Comparison of ENCODE assay signal across 9 mouse cellular contexts in genomic region chr5:3491084-3491483, GRCm38 (mm10). TPM values are rescaled to one million over a fixed set of nuclear protein-coding genes. Genes with fewer than 3 reads are reported as not detected.
DNase-seq lines count a peak whose midpoint lies in the region; ATAC-seq and TF ChIP-seq lines count a peak whose summit lies in the region.
"Had no signal": no experiment of that assay in that cellular context is flagged by ENCODE, and none has a peak within 500 bp of the region (broad histone marks: within the 10 kb centered on the region; RNA-seq: fewer than 3 reads in every experiment).

No protein-coding gene starts in this region.

- no peaks in the 10 kb centered on the region for H3K36me3 ChIP-seq in heart, adult 2 months (ENCODE audit: control insufficient read depth, insufficient read depth, low read length)
- H3K36me3 ChIP-seq in megakaryocyte, embryonic 14.5 days (replicated peaks; ENCODE audit: low read length): peaks cover 52% of the 10 kb centered on the region
- H3K36me3 ChIP-seq: heart, embryonic 15.5 days had no signal

- H3K9ac ChIP-seq in heart, adult 2 months (ENCODE audit: low read depth, low read length): no peak overlapping the region
- H3K9ac ChIP-seq: heart, embryonic 15.5 days had no signal

- H3K79me2 ChIP-seq in heart, adult 2 months (replicated peaks; ENCODE audit: control insufficient read depth, insufficient read depth, low read length): no peaks in the 10 kb centered on the region

- H3K27ac ChIP-seq in bone marrow macrophage, adult 2 months (ENCODE audit: insufficient read depth, low read depth, low read length): peak overlapping the region; percentile 93
- peak overlapping the region; percentile 24 for H3K27ac ChIP-seq in heart, adult 2 months
- H3K27ac ChIP-seq: heart, embryonic 15.5 days had no signal

- no peak for ATAC-seq in cerebellum, adult (ENCODE audit: insufficient number of reproducible peaks, low FRiP score, low TSS enrichment)

- H3K27me3 ChIP-seq in heart, adult 2 months (ENCODE audit: control insufficient read depth, insufficient read depth, low read length): no peaks in the 10 kb centered on the region
- H3K27me3 ChIP-seq in megakaryocyte, embryonic 14.5 days (replicated peaks): no peaks in the 10 kb centered on the region
- H3K27me3 ChIP-seq: heart, embryonic 15.5 days had no signal

- TF ChIP-seq EP300 in heart, adult 2 months (IDR thresholded peaks at IDR 0.05; ENCODE audit: insufficient read depth, low read depth, low read length): peak; percentile 31; the same call in 1 of the 2 replicates

- no peak for TF ChIP-seq POLR2A in bone marrow macrophage, adult 2 months (IDR thresholded peaks at IDR 0.05; ENCODE audit: borderline replicate concordance, low read depth, low read length)
- TF ChIP-seq POLR2A in heart, adult 2 months (IDR thresholded peaks at IDR 0.05; ENCODE audit: insufficient read depth, low read depth, low read length): no peak

- WGBS in heart, adult 2 months: 28% methylated on average over 9 of the region's 9 CpGs

- peak; percentile 21; the same call in 1 of the 2 replicates for TF ChIP-seq CTCF in bone marrow macrophage, adult 2 months (IDR thresholded peaks at IDR 0.05; ENCODE audit: low read depth, low read length)
- TF ChIP-seq CTCF in heart, adult 2 months (IDR thresholded peaks at IDR 0.05): no peak

- H3K4me1 ChIP-seq in bone marrow macrophage, adult 2 months (ENCODE audit: control insufficient read depth, insufficient read depth, low read length): peaks cover 75% of the 10 kb centered on the region
- peaks cover 2% of the 10 kb centered on the region for H3K4me1 ChIP-seq in heart, adult 2 months (ENCODE audit: control insufficient read depth, insufficient read depth, low read length)
- H3K4me1 ChIP-seq in megakaryocyte, embryonic 14.5 days: peaks cover 96% of the 10 kb centered on the region

- H3K9me3 ChIP-seq in megakaryocyte, embryonic 14.5 days: no peaks in the 10 kb centered on the region
- H3K9me3 ChIP-seq: heart, embryonic 15.5 days had no signal

- intact Hi-C loops in heart, adult 2 months (cut with DNase I): no loop called here

- DNase-seq in heart, adult 2 months: peak; percentile 70 to 77
- peak; percentile 80 for DNase-seq in kidney, postnatal 14 days
- no peak for DNase-seq in right cerebral cortex, postnatal 36 days (ENCODE audit: low spot score in 2 of 2)
- DNase-seq in neural tube, embryonic 10.5 days (ENCODE audit: extremely low spot score, low spot score): no peak
- no peak for DNase-seq in thymus, postnatal 4 days

- H3K4me3 ChIP-seq in bone marrow macrophage, adult 2 months (ENCODE audit: insufficient read depth, low read length): peak overlapping the region; percentile 47
- no peak overlapping the region for H3K4me3 ChIP-seq in heart, adult 2 months
- peak overlapping the region; percentile 82 for H3K4me3 ChIP-seq in megakaryocyte, embryonic 14.5 days (replicated peaks)
- H3K4me3 ChIP-seq: heart, embryonic 15.5 days had no signal

RNA-seq across cellular contexts. Expression of gene Fam133b, which starts 52.5 kb away (rescaled TPM):
- 24.3 and 26.0 TPM in 2 replicates for polyA plus RNA-seq in bone marrow macrophage, adult 2 months (2012; ENCODE audit: insufficient read depth, insufficient read length, missing spikeins)
- 10 to 100 TPM; 11.3 to 12.1 TPM for total RNA-seq in heart, adult 2 months (2021)
- 4.1 and 7.2 TPM in 2 replicates for polyA plus RNA-seq in heart, adult 2 months (2012; rRNA removed)
- 3.6 and 13.4 TPM in 2 replicates for polyA plus RNA-seq in megakaryocyte, embryonic 14.5 days (2012; ENCODE audit: insufficient read depth, low replicate concordance)

Comparison
In these comparisons a context has a peak if more than half of its experiments do, and no peak if none do; other contexts are left out.
1. DNase-seq: peak in heart, adult 2 months (2 of 2) and kidney, postnatal 14 days (single experiment); none in right cerebral cortex, postnatal 36 days (0 of 2), neural tube, embryonic 10.5 days (single experiment) and thymus, postnatal 4 days (single experiment).